Mouse (Mus musculus): ENCODE results near the gene Olfr305. TPM values are rescaled to one million over a fixed set of nuclear protein-coding genes. Genes with fewer than 3 reads are reported as not detected.

Gene Olfr305
- polyA plus RNA-seq, 2 experiments: not detected

GRCm38 (mm10) chr7:86313608-86314007, 53.1 kb downstream of the Olfr305 start, which contains the start of gene Olfr309:
TSS of gene Olfr309 (minus strand) at chr7:86313708.
- Histone ChIP-seq H3K36me3 (replicated peaks; ENCODE audit: control insufficient read depth, insufficient read depth, low read depth) (no peaks in the 10 kb centered on the region), H3K27ac (no peak within 1 kb of the TSS), H3K27me3 (ENCODE audit: control insufficient read depth, insufficient read depth, low read length) (no peaks in the 10 kb centered on the region), H3K4me3 (ENCODE audit: insufficient read depth in 1 of 2, low read depth in 2 of 2, low read length in 2 of 2) (no peak within 1 kb of the TSS), H3K4me2 (ENCODE audit: low read depth) (no peak within 1 kb of the TSS), H3K9ac (replicated peaks) (no peak within 1 kb of the TSS), H3K4me1 (replicated peaks; ENCODE audit: control insufficient read depth in 2 of 2, insufficient read depth in 2 of 2, low read length in 1 of 2) (no peaks in the 10 kb centered on the region), H3K9me3 (ENCODE audit: control insufficient read depth, low read length) (no peaks in the 10 kb centered on the region)
- no peak for TF ChIP-seq CTCF (IDR thresholded peaks at IDR 0.05; ENCODE audit: low read depth)
- TF ChIP-seq EP300 (IDR thresholded peaks at IDR 0.05; ENCODE audit: low read depth): no peak
- 45% methylated on average over 2 of the region's 2 CpGs for WGBS (ENCODE audit: insufficient replicate concordance)
- DNase-seq (ENCODE audit: low read depth in 3 of 3, low spot score in 3 of 3) (no peak), ATAC-seq (ENCODE audit: insufficient read depth) (no peak)

Other genes starting within 250 kb of the Olfr305 start
- not detected in 2 replicates for gene Vmn2r75, start 195.2 kb downstream of the Olfr305 start, polyA plus RNA-seq (2012; rRNA removed)
- not detected in 2 replicates for gene Vmn2r75, start 195.2 kb downstream of the Olfr305 start, polyA plus RNA-seq (2014; fragmentation: Nextera tagmentation; extraction: Ambion mirVana)
- not detected in 2 replicates for gene Vmn2r76, start 120.6 kb downstream of the Olfr305 start, polyA plus RNA-seq (2012; rRNA removed)
- gene Vmn2r76, start 120.6 kb downstream of the Olfr305 start, polyA plus RNA-seq (2014; fragmentation: Nextera tagmentation; extraction: Ambion mirVana): not detected in 2 replicates
- gene Olfr310, start 89.8 kb downstream of the Olfr305 start, polyA plus RNA-seq (2012; rRNA removed): not detected in 2 replicates
- gene Olfr310, start 89.8 kb downstream of the Olfr305 start, polyA plus RNA-seq (2014; fragmentation: Nextera tagmentation; extraction: Ambion mirVana): not detected in 2 replicates
- not detected in 2 replicates for gene Olfr309, start 53.2 kb downstream of the Olfr305 start, polyA plus RNA-seq (2012; rRNA removed)
- not detected in 2 replicates for gene Olfr309, start 53.2 kb downstream of the Olfr305 start, polyA plus RNA-seq (2014; fragmentation: Nextera tagmentation; extraction: Ambion mirVana)
- gene Olfr308, start 41.3 kb downstream of the Olfr305 start, polyA plus RNA-seq (2012; rRNA removed): not detected in 2 replicates
- not detected in 2 replicates for gene Olfr308, start 41.3 kb downstream of the Olfr305 start, polyA plus RNA-seq (2014; fragmentation: Nextera tagmentation; extraction: Ambion mirVana)
- gene Olfr307, start 29.3 kb downstream of the Olfr305 start, polyA plus RNA-seq (2012; rRNA removed): not detected in 2 replicates
- gene Olfr307, start 29.3 kb downstream of the Olfr305 start, polyA plus RNA-seq (2014; fragmentation: Nextera tagmentation; extraction: Ambion mirVana): not detected in 2 replicates
- not detected in 2 replicates for gene Olfr304, start 19.7 kb upstream of the Olfr305 start, polyA plus RNA-seq (2012; rRNA removed)
- not detected in 2 replicates for gene Olfr304, start 19.7 kb upstream of the Olfr305 start, polyA plus RNA-seq (2014; fragmentation: Nextera tagmentation; extraction: Ambion mirVana)
- not detected in 2 replicates for gene Olfr303, start 30.9 kb upstream of the Olfr305 start, polyA plus RNA-seq (2012; rRNA removed)
- not detected in 2 replicates for gene Olfr303, start 30.9 kb upstream of the Olfr305 start, polyA plus RNA-seq (2014; fragmentation: Nextera tagmentation; extraction: Ambion mirVana)
- gene Olfr301, start 36.9 kb upstream of the Olfr305 start, polyA plus RNA-seq (2012; rRNA removed): not detected in 2 replicates
- gene Olfr301, start 36.9 kb upstream of the Olfr305 start, polyA plus RNA-seq (2014; fragmentation: Nextera tagmentation; extraction: Ambion mirVana): not detected in 2 replicates
- not detected in 2 replicates for gene Olfr299, start 93.0 kb upstream of the Olfr305 start, polyA plus RNA-seq (2012; rRNA removed)
- gene Olfr299, start 93.0 kb upstream of the Olfr305 start, polyA plus RNA-seq (2014; fragmentation: Nextera tagmentation; extraction: Ambion mirVana): not detected in 2 replicates
- gene Olfr298, start 125.6 kb upstream of the Olfr305 start, polyA plus RNA-seq (2012; rRNA removed): not detected in 2 replicates
- not detected in 2 replicates for gene Olfr298, start 125.6 kb upstream of the Olfr305 start, polyA plus RNA-seq (2014; fragmentation: Nextera tagmentation; extraction: Ambion mirVana)
- not detected in 2 replicates for gene Olfr297, start 153.0 kb upstream of the Olfr305 start, polyA plus RNA-seq (2012; rRNA removed)
- gene Olfr297, start 153.0 kb upstream of the Olfr305 start, polyA plus RNA-seq (2014; fragmentation: Nextera tagmentation; extraction: Ambion mirVana): not detected in 2 replicates
- gene Olfr295, start 216.9 kb upstream of the Olfr305 start, polyA plus RNA-seq (2012; rRNA removed): not detected in 2 replicates
- gene Olfr295, start 216.9 kb upstream of the Olfr305 start, polyA plus RNA-seq (2014; fragmentation: Nextera tagmentation; extraction: Ambion mirVana): not detected in 2 replicates
- not detected in 2 replicates for gene Olfr294, start 249.7 kb upstream of the Olfr305 start, polyA plus RNA-seq (2012; rRNA removed)
- gene Olfr294, start 249.7 kb upstream of the Olfr305 start, polyA plus RNA-seq (2014; fragmentation: Nextera tagmentation; extraction: Ambion mirVana): not detected in 2 replicates

All from liver, embryonic 14.5 days (tissue).